Mouse (Mus musculus) heart, embryonic 14.5 days (tissue): ENCODE data around the gene Agt. TPM values are rescaled to one million over a fixed set of nuclear protein-coding genes. Genes with fewer than 3 reads are reported as not detected.

Experiments
- ATAC-seq: fragments of 200-750 bp; cut with Nextera tagmentation; 2 replicates; pipeline ENCODE4 v1.8.0; 2017; ENCODE audit warnings: low read depth, moderate TSS enrichment; ENCODE audit not compliant: insufficient number of reproducible peaks, insufficient read depth, low FRiP score
- H3K27ac ChIP-seq, 2 experiments: fragments of 200-500 bp in 1 of 2; fragments of 300-500 bp in 1 of 2; sonication (generic) in 1 of 2; replicated peaks in 1 of 2; 2 replicates each; pipeline ENCODE4 v1.5.1; 2012 to 2014; ENCODE audit warnings: low read depth in 2 of 2, low read length in 2 of 2, control low read depth in 1 of 2, mild to moderate bottlenecking in 1 of 2, mixed read lengths in 1 of 2; ENCODE audit not compliant: control insufficient read depth in 1 of 2, insufficient read depth in 1 of 2
- H3K27me3 ChIP-seq: fragments of 300-500 bp; sonication (generic); 2 replicates; pipeline ENCODE4 v1.6.1; 2014; ENCODE audit warnings: mild to moderate bottlenecking, low read length, control low read depth; ENCODE audit not compliant: control insufficient read depth, insufficient read depth
- H3K36me3 ChIP-seq: fragments of 300-500 bp; sonication (generic); 2 replicates; pipeline ENCODE4 v1.6.1; 2014; ENCODE audit warnings: mild to moderate bottlenecking, control low read depth, low read length, mixed read lengths; ENCODE audit not compliant: control insufficient read depth, insufficient read depth
- H3K4me1 ChIP-seq, 2 experiments: fragments of 200-500 bp in 1 of 2; fragments of 300-500 bp in 1 of 2; sonication (generic) in 1 of 2; 2 replicates each; pipeline ENCODE4 v1.6.1; 2012 to 2014; ENCODE audit warnings: low read length in 2 of 2, control low read depth in 1 of 2, mixed read lengths in 1 of 2; ENCODE audit not compliant: control insufficient read depth in 2 of 2, insufficient read depth in 2 of 2
- H3K4me2 ChIP-seq: fragments of 300-500 bp; sonication (generic); 2 replicates; pipeline ENCODE4 v1.6.1; 2014; ENCODE audit warnings: mild to moderate bottlenecking, low read length
- H3K4me3 ChIP-seq, 2 experiments: fragments of 200-500 bp in 1 of 2; fragments of 300-500 bp in 1 of 2; sonication (generic) in 1 of 2; 2 replicates each; pipeline ENCODE4 v1.5.1; 2012 to 2014; ENCODE audit warnings: low read length in 2 of 2, mild to moderate bottlenecking in 2 of 2, control low read depth in 1 of 2, low read depth in 1 of 2, moderate library complexity in 1 of 2; ENCODE audit not compliant: control insufficient read depth in 1 of 2, insufficient read depth in 1 of 2
- H3K9ac ChIP-seq: fragments of 300-500 bp; sonication (generic); 2 replicates; pipeline ENCODE4 v1.6.1; 2014; ENCODE audit warnings: mild to moderate bottlenecking, low read length
- H3K9me3 ChIP-seq: fragments of 300-500 bp; sonication (generic); 2 replicates; pipeline ENCODE4 v1.6.1; 2016; ENCODE audit warnings: low read length, control low read depth; ENCODE audit not compliant: control insufficient read depth
- WGBS: fragments of 180-500 bp; shearing (Covaris S2); extraction: QIAGEN DNeasy Blood & Tissue Kit; methylation state at CpG from one replicate; pipeline ENCODE4 v1.1.7; 2014; 5-methylcytosine and 5-hydroxymethylcytosine counted together
- polyA plus RNA-seq: library from polyadenylated mRNA; unstranded; fragments of >200 nt; fragmentation: Nextera tagmentation; extraction: Ambion mirVana; gene quantifications from 2 replicates; pipeline ENCODE4 v1.2.1, GENCODE M21; 2014

Gene Agt
- polyA plus RNA-seq, 1 experiment from 2014 or later: 1.3 TPM

- Histone ChIP-seq H3K36me3 (peaks cover 28% of the 10 kb centered on the region), H3K4me1 (peaks cover 2 to 4% of the 10 kb centered on the region in 2 experiments; a peak in 1 of 4 replicates), H3K9me3 (no peaks in the 10 kb centered on the region), H3K4me3 (no peak overlapping the region), H3K4me2 (no peak overlapping the region), H3K9ac (no peak overlapping the region), H3K27me3 (no peaks in the 10 kb centered on the region), H3K27ac (no peak overlapping the region)
- 91% methylated on average over 7 of the region's 7 CpGs for WGBS
- ATAC-seq: no peak
Measured at GRCm38 (mm10) chr8:124555113-124555750, 14.3 kb downstream of the Agt start.

DNA sequence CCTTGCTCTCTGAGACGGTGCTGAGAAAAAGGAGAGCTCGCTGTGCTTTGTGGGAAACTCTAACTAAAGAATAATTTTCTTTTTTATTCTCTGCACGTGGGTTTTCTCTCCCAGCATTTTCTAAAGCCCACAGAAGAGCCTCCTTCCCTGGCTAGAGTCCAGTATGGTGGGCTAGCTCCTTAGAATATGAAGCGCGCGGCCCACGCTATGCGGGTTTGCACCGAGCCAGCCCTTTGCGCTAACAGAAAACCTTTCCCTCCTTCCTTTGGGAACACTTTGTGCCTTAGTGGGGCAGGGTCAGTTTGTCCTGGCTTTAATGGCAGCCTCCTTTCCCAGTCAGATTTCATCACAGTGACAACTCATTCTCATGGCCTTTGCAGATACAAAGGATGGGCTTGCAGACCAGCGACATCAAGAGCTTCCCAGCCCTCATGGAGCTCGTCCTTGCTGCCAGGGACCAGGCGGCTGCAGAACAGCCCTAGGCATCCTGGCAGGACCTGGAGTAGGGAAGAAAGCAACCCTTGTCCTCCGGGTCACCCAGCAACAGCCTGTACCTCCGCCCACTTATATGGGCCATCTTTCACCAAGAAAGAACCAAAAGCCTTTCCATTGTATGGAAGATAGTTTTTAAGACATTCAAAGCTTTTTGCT lies 18.4 kb downstream of the Agt start:
- Histone ChIP-seq H3K4me2 (no peak overlapping the region), H3K27ac (no peak overlapping the region), H3K36me3 (peaks cover 68% of the 10 kb centered on the region), H3K9me3 (no peaks in the 10 kb centered on the region), H3K4me1 (peaks cover 2 to 4% of the 10 kb centered on the region in 2 experiments; a peak in 1 of 4 replicates), H3K27me3 (no peaks in the 10 kb centered on the region), H3K4me3 (no peak overlapping the region), H3K9ac (no peak overlapping the region)
- no peak for ATAC-seq
- WGBS: 93% methylated on average over 15 of the region's 15 CpGs

DNA sequence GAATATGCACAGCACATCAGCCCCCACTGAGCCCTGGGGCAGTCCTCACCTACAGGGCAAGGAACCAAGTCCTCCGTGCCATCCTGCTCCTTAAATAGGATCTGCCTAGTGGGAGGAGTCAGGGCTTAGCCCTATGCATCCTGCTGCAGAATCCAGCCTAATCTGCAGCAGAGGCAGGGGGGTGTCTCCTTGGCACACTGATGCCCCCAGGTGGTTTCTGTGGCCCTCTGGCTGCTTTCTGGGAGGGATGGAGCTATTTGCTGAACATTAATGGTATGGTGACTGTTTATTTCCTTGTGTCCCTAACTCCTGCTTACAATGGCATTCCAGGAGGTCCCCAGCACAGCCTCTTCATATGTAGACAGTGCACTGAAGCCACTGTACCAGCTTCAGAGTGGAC lies 21.3 kb downstream of the Agt start:
- H3K4me2 ChIP-seq: no peak overlapping the region
- no peak overlapping the region for H3K4me3 ChIP-seq
- H3K9me3 ChIP-seq: no peaks in the 10 kb centered on the region
- peaks cover 97% of the 10 kb centered on the region for H3K36me3 ChIP-seq
- no peaks in the 10 kb centered on the region for H3K27me3 ChIP-seq
- H3K4me1 ChIP-seq: no peaks in the 10 kb centered on the region
- H3K9ac ChIP-seq: no peak overlapping the region
- ATAC-seq: no peak
- 41% methylated on average over 1 of the region's 1 CpGs for WGBS
- no peak overlapping the region for H3K27ac ChIP-seq

- Histone ChIP-seq H3K4me2 (no peak overlapping the region), H3K4me3 (no peak overlapping the region)
Measured at GRCm38 (mm10) chr8:124547269-124547668, 22.2 kb downstream of the Agt start.

DNA sequence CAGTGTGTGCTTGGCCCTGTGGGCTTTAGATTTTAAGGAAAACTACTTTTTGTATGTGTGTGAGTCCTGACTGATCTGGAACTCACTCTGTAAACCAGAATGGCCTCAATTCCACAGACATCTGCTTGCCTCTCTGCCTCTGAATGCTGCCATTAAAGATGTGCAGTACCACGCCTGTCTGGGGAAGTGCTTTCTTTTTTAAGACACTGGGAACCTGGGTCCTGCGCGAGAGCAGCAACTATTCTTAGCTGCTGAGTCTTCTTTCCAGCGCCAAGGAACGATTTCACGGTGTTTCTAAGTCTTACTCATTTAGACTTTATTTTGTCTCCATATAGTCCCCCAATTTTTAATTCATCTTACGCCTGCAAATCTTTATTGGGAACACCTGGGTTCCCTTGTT lies 22.7 kb downstream of the Agt start:
- Histone ChIP-seq H3K27me3 (no peaks in the 10 kb centered on the region), H3K9me3 (no peaks in the 10 kb centered on the region), H3K4me1 (no peaks in the 10 kb centered on the region), H3K4me3 (no peak overlapping the region), H3K36me3 (peaks cover 99% of the 10 kb centered on the region), H3K4me2 (no peak overlapping the region), H3K9ac (no peak overlapping the region), H3K27ac (no peak overlapping the region)
- ATAC-seq: no peak
- WGBS: 71% methylated on average over 7 of the region's 7 CpGs

More at GRCm38 (mm10) chr8:124547269-124547668, 22.2 kb downstream of the Agt start:
- no peak overlapping the region for H3K27ac ChIP-seq
- no peaks in the 10 kb centered on the region for H3K4me1 ChIP-seq
- H3K9ac ChIP-seq: no peak overlapping the region
- ATAC-seq: no peak
- no peaks in the 10 kb centered on the region for H3K27me3 ChIP-seq
- H3K36me3 ChIP-seq: peaks cover 99% of the 10 kb centered on the region
- no peaks in the 10 kb centered on the region for H3K9me3 ChIP-seq
- WGBS: 48% methylated on average over 11 of the region's 11 CpGs

GRCm38 (mm10) chr8:124546371-124546770 lies 23.1 kb downstream of the Agt start:
- Histone ChIP-seq H3K36me3 (peaks cover 99% of the 10 kb centered on the region), H3K4me2 (no peak overlapping the region), H3K4me3 (no peak overlapping the region), H3K27ac (no peak overlapping the region), H3K4me1 (no peaks in the 10 kb centered on the region), H3K9me3 (no peaks in the 10 kb centered on the region), H3K9ac (no peak overlapping the region), H3K27me3 (no peaks in the 10 kb centered on the region)
- ATAC-seq: no peak
- 76% methylated on average over 6 of the region's 6 CpGs for WGBS

- no peak for ATAC-seq
- Histone ChIP-seq H3K27me3 (no peaks in the 10 kb centered on the region), H3K9me3 (no peaks in the 10 kb centered on the region), H3K4me3 (no peak overlapping the region), H3K4me1 (no peaks in the 10 kb centered on the region), H3K36me3 (peaks cover 100% of the 10 kb centered on the region), H3K4me2 (no peak overlapping the region), H3K9ac (no peak overlapping the region), H3K27ac (no peak overlapping the region)
- 90% methylated on average over 5 of the region's 5 CpGs for WGBS
Measured at GRCm38 (mm10) chr8:124543272-124543671, 26.2 kb downstream of the Agt start.
